Mouse (Mus musculus) heart, adult 18-20 months (tissue): ENCODE results near the gene Ctsf. TPM values are rescaled to one million over a fixed set of nuclear protein-coding genes. Genes with fewer than 3 reads are reported as not detected.

ENCODE experiments used
- total RNA-seq, 2 experiments: library from RNA; stranded (reverse); gene quantifications; 2 replicates each; pipeline ENCODE4 v1.2.3; 2021

Ctsf gene
- total RNA-seq, 2 experiments from 2014 or later, result 73.4 to 76.3 TPM

Other genes starting within 250 kb of the Ctsf start
- 1 to 10 TPM; 5.4 to 8.5 TPM for gene Lrfn4, start 239.5 kb upstream of the Ctsf start, total RNA-seq
- 10 to 100 TPM in 1 of 2 experiments, 1 to 10 TPM in 1; 9.1 to 10.3 TPM for gene Rce1, start 229.5 kb upstream of the Ctsf start, total RNA-seq
- not detected for gene Gm960, start 156.5 kb upstream of the Ctsf start, total RNA-seq
- under 1 TPM; 0.22 to 0.98 TPM for gene Sptbn2, start 144.0 kb upstream of the Ctsf start, total RNA-seq
- 1 to 10 TPM; 7.8 to 8.6 TPM for gene Rbm4b, start 98.6 kb upstream of the Ctsf start, total RNA-seq
- 10 to 100 TPM; 38.8 to 43.3 TPM for gene Rbm4, start 61.2 kb upstream of the Ctsf start, total RNA-seq
- gene Gm21992, start 43.5 kb upstream of the Ctsf start, total RNA-seq, result 10 to 100 TPM; 15.4 to 19.4 TPM
- gene Rbm14, start 43.5 kb upstream of the Ctsf start, total RNA-seq, result 10 to 100 TPM; 16.6 to 17.9 TPM
- gene Ccs, start 15.8 kb upstream of the Ctsf start, total RNA-seq, result 10 to 100 TPM; 30.0 to 30.6 TPM
- under 1 TPM in 1 of 2 experiments, not detected in 1; 0.10 TPM for gene Ccdc87, start 15.8 kb upstream of the Ctsf start, total RNA-seq
- under 1 TPM; 0.42 to 0.49 TPM for gene Actn3, start 22.8 kb downstream of the Ctsf start, total RNA-seq
- gene Zdhhc24, start 23.5 kb downstream of the Ctsf start, total RNA-seq, result 1 to 10 TPM; 2.4 to 3.1 TPM
- 1 to 10 TPM; 2.8 to 3.1 TPM for gene Bbs1, start 51.5 kb downstream of the Ctsf start, total RNA-seq
- gene Dpp3, start 73.2 kb downstream of the Ctsf start, total RNA-seq, result 10 to 100 TPM; 15.6 to 18.2 TPM
- gene Peli3, start 88.0 kb downstream of the Ctsf start, total RNA-seq, result 1 to 10 TPM; 3.5 to 3.8 TPM
- 10 to 100 TPM; 67.7 to 86.0 TPM for gene Mrpl11, start 107.0 kb downstream of the Ctsf start, total RNA-seq
- gene Npas4, start 135.2 kb downstream of the Ctsf start, total RNA-seq, result under 1 TPM in 1 of 2 experiments, not detected in 1; 0.10 TPM
- gene Slc29a2, start 168.7 kb downstream of the Ctsf start, total RNA-seq, result 1 to 10 TPM; 6.9 to 8.8 TPM
- 10 to 100 TPM; 46.0 TPM for gene B4gat1, start 183.7 kb downstream of the Ctsf start, total RNA-seq
- gene AC124502.3, start 183.8 kb downstream of the Ctsf start, total RNA-seq, result 1 to 10 TPM in 1 of 2 experiments, under 1 TPM in 1; 0.93 to 2.7 TPM
- gene Brms1, start 186.2 kb downstream of the Ctsf start, total RNA-seq, result 10 to 100 TPM; 11.8 to 16.2 TPM
- gene Rin1, start 195.4 kb downstream of the Ctsf start, total RNA-seq, result 1 to 10 TPM; 1.9 to 2.4 TPM
- gene Cd248, start 212.9 kb downstream of the Ctsf start, total RNA-seq, result 1 to 10 TPM; 6.9 to 7.4 TPM
- gene Tmem151a, start 230.4 kb downstream of the Ctsf start, total RNA-seq, result 1 to 10 TPM; 1.6 to 2.3 TPM
- gene Yif1a, start 233.4 kb downstream of the Ctsf start, total RNA-seq, result 100 to 1,000 TPM in 1 of 2 experiments, 10 to 100 TPM in 1; 97.6 to 104 TPM
- under 1 TPM in 1 of 2 experiments, not detected in 1; 0.31 TPM for gene Cnih2, start 243.4 kb downstream of the Ctsf start, total RNA-seq